1 mouse cellular context compared by ENCODE assay signal in the genomic region with DNA sequence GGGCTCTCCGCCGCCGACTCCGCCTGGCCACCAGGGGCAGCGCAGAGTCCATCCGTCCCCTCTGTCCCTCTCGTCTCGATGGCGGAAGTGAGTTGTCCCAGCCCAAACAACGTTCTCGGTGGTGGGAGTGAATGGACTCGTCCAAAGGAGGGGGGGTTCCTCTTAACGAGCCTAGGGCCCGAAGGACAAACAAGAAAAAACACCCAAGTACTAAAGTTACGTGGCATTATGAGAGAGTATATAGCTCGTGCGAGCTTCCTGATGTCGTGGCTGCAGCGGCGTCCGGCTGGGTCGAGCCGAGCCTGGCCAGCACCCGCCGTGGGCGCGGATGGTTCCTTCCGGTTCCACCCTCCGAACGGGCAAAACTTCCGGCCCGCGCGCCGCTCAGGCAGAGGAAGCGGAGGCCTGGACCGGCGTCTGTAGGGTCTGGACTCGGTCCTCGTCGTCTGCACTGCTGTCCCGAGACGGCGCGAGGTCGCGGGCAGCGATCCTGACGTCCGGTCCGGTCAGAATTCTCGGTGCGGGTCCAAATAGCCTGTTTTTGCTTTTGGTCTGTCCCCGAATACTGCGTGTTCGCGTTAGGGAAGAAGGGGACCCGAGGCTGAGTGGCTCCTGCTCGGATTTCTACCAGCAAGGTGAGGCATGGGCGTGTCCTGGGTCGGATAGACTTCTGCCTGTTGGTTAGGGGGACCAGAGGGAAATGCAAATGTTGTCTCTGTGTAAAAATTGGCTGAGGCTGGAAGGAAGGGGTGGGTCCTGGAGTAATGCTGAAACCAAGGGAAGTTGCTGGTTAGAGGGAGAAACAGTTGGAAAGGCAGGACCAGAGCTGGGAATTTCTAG.
TF ChIP-seq lines count a peak whose summit lies in the region.

A gene (plus strand): TSS at position 362 of the 840 bp plus-strand sequence.

TF ChIP-seq in MEL, 35 proteins besides CTCF, POLR2A, EP300 and RAD21 (continued from another document):
- peak; percentile 38; the same call in 1 of the 2 replicates for TF ChIP-seq TBP (IDR thresholded peaks at IDR 0.05; ENCODE audit: low read depth, low read length)
- TF ChIP-seq MEF2A (IDR thresholded peaks at IDR 0.05; ENCODE audit: extremely low read depth, insufficient replicate concordance, low read depth, low read length, poor library complexity, severe bottlenecking): peak; percentile 57; the same call in 1 of the 2 replicates
- TF ChIP-seq E2F4 (IDR thresholded peaks at IDR 0.05; ENCODE audit: borderline replicate concordance, low read depth, low read length): no peak
- peak; percentile 83; the same call in 1 of the 2 replicates for TF ChIP-seq POLR2AphosphoS2 (IDR thresholded peaks at IDR 0.05; ENCODE audit: low read length)
- TF ChIP-seq SIN3A (IDR thresholded peaks at IDR 0.05; ENCODE audit: low read length): peak; percentile 97
- TF ChIP-seq TCF12 (IDR thresholded peaks at IDR 0.05; ENCODE audit: low read depth, low read length): peak; percentile 70
- TF ChIP-seq NELFE (IDR thresholded peaks at IDR 0.05; ENCODE audit: low read depth, low read length): peak; percentile 75
- TF ChIP-seq GABPA (IDR thresholded peaks at IDR 0.05; ENCODE audit: low read depth, low read length): peak; percentile 96; the same call in 1 of the 2 replicates
- peak; percentile 72 for TF ChIP-seq MAX (IDR thresholded peaks at IDR 0.05; ENCODE audit: low read length)
- no peak for TF ChIP-seq UBTF (IDR thresholded peaks at IDR 0.05; ENCODE audit: borderline replicate concordance, insufficient read depth, low read depth, low read length)
- TF ChIP-seq JUND (IDR thresholded peaks at IDR 0.05; ENCODE audit: low read depth, low read length): no peak
- TF ChIP-seq MYC (IDR thresholded peaks at IDR 0.05; ENCODE audit: low read depth, low read length): peak; percentile 68; the same call in 1 of the 2 replicates
- TF ChIP-seq GATA1 (IDR thresholded peaks at IDR 0.05; ENCODE audit: low read depth, low read length): no peak
- TF ChIP-seq NRF1 (IDR thresholded peaks at IDR 0.05; ENCODE audit: insufficient read depth, low read depth, low read length, poor library complexity, severe bottlenecking): no peak
TF ChIP-seq in MEL: peak in this region for 21.
